Mouse (Mus musculus) testis, adult 2 months (tissue): ENCODE measurements at regions not wholly inside any gene's neighbourhood (a gene's known extent, or its start where the extent isn't known, plus 50 kb on each side); places are given as distances from the start of the nearest gene placed in this dataset.

ENCODE experiments used
- CTCF ChIP-seq: fragments of 200-500 bp; IDR thresholded peaks from 2 replicates; pipeline ENCODE4 v1.5.1; 2012; ENCODE audit warnings: low read depth, mild to moderate bottlenecking, inconsistent platforms, low read length, moderate library complexity; ENCODE audit not compliant: control insufficient read depth, insufficient read depth, insufficient replicate concordance
- POLR2A ChIP-seq: fragments of 200-500 bp; IDR thresholded peaks from 2 replicates; pipeline ENCODE4 v1.6.1; 2012; ENCODE audit warnings: low read depth, mild to moderate bottlenecking, inconsistent platforms, low read length, moderate library complexity; ENCODE audit not compliant: control insufficient read depth

GRCm38 (mm10) chr6:100938376-100938775, 105.0 kb downstream of the Ppp4r2 start:
- TF ChIP-seq CTCF (no peak), POLR2A (no peak)
